Mouse (Mus musculus) embryonic fibroblast, embryonic 13.5 days (primary cell): Measurements from ENCODE around the gene Rogdi.

ENCODE experiments used
- CTCF ChIP-seq: IDR thresholded peaks from 2 replicates; pipeline ENCODE4 v1.5.1; 2011; ENCODE audit warnings: mild to moderate bottlenecking, control low read depth, low read length, moderate library complexity, borderline replicate concordance; ENCODE audit not compliant: insufficient read depth
- POLR2A ChIP-seq: IDR thresholded peaks from 2 replicates; pipeline ENCODE4 v1.6.1; 2011; ENCODE audit warnings: low read depth, mild to moderate bottlenecking, control low read depth, low read length, moderate library complexity

DNA sequence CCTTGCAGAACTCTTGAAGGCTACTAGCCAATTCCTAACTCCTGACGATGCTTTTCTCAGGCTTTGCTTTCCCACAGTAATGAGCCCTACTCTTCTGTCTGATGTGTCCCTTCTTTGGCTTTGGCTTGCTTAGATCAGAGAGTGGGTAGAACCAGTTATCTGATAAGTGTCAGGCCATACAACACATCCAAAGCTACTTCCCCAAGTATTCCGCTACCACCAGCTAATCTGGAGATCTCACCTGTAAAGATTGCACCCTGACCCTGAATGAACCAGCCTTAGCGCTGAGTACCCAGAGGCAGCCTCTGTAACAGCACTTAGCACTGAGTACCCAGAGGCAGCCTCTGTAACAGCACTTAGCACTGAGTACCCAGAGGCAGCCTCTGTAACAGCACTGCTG, 32.0 kb upstream of the Rogdi start:
- TF ChIP-seq CTCF (no peak), POLR2A (no peak)
